ENCODE assay signal across 8 mouse cellular contexts in genomic region chrX:77810608-77811206, GRCm38 (mm10). TPM values are rescaled to one million over a fixed set of nuclear protein-coding genes. Genes with fewer than 3 reads are reported as not detected.
DNase-seq lines count a peak whose midpoint lies in the region; ATAC-seq and TF ChIP-seq lines count a peak whose summit lies in the region.

No protein-coding gene starts in this region.

- H3K27me3 ChIP-seq in heart, embryonic 14.5 days (ENCODE audit: control insufficient read depth, insufficient read depth, low read length) = no peaks in the 10 kb centered on the region
- no peaks in the 10 kb centered on the region for H3K27me3 ChIP-seq in kidney, postnatal 0 days (ENCODE audit: insufficient read depth, low read length)
- H3K27me3 ChIP-seq in midbrain, embryonic 16.5 days (ENCODE audit: control insufficient read depth, insufficient read depth, low read depth, low read length) = no peaks in the 10 kb centered on the region
- H3K27me3 ChIP-seq in stomach, embryonic 15.5 days (replicated peaks) = no peaks in the 10 kb centered on the region

- H3K4me2 ChIP-seq in heart, embryonic 14.5 days (ENCODE audit: low read length) = peak overlapping the region; percentile 55
- peak overlapping the region; percentile 44 for H3K4me2 ChIP-seq in kidney, postnatal 0 days (ENCODE audit: low read length)
- H3K4me2 ChIP-seq in midbrain, embryonic 16.5 days (ENCODE audit: low read length) = peak overlapping the region; percentile 39
- peak overlapping the region; percentile 46 for H3K4me2 ChIP-seq in stomach, embryonic 15.5 days

- H3K9me3 ChIP-seq in heart, embryonic 14.5 days (ENCODE audit: control insufficient read depth, low read length) = no peaks in the 10 kb centered on the region
- no peaks in the 10 kb centered on the region for H3K9me3 ChIP-seq in kidney, postnatal 0 days (replicated peaks; ENCODE audit: low read length)
- no peaks in the 10 kb centered on the region for H3K9me3 ChIP-seq in midbrain, embryonic 16.5 days (replicated peaks; ENCODE audit: control insufficient read depth, low read length, poor library complexity, severe bottlenecking)
- no peaks in the 10 kb centered on the region for H3K9me3 ChIP-seq in stomach, embryonic 15.5 days

- peak; percentile 35; the same call in 1 of the 2 replicates for ATAC-seq in heart, embryonic 14.5 days (ENCODE audit: insufficient number of reproducible peaks, insufficient read depth, low FRiP score, low read depth)
- ATAC-seq in kidney, postnatal 0 days (replicated peaks; ENCODE audit: low FRiP score, low read depth) = peak; percentile 78
- peak; percentile 95 for ATAC-seq in midbrain, embryonic 16.5 days
- peak; percentile 71; the same call in 1 of the 2 replicates for ATAC-seq in stomach, embryonic 15.5 days (ENCODE audit: insufficient read depth, low FRiP score, low read depth)

- TF ChIP-seq POLR2A in bone marrow, adult 2 months (IDR thresholded peaks at IDR 0.05; ENCODE audit: borderline replicate concordance, control insufficient read depth, low read depth, low read length) = no peak
- peak; percentile 39; the same call in 1 of the 2 replicates for TF ChIP-seq POLR2A in embryonic fibroblast, embryonic 13.5 days (IDR thresholded peaks at IDR 0.05; ENCODE audit: low read depth, low read length)

- peak; percentile 42 for DNase-seq in CD4-positive helper T cell, adult 2 months (ENCODE audit: low read depth, low spot score)
- peak; percentile 63 for DNase-seq in kidney, postnatal 0 days (ENCODE audit: low spot score)
- DNase-seq in liver = peak; percentile 34

- TF ChIP-seq CTCF in bone marrow, adult 2 months (IDR thresholded peaks at IDR 0.05; ENCODE audit: control insufficient read depth, insufficient read depth, low read length) = peak; percentile 42; the same call in 1 of the 2 replicates
- TF ChIP-seq CTCF in embryonic fibroblast, embryonic 13.5 days (IDR thresholded peaks at IDR 0.05; ENCODE audit: borderline replicate concordance, insufficient read depth, low read length) = no peak
- TF ChIP-seq CTCF in kidney, postnatal 0 days (IDR thresholded peaks at IDR 0.05; ENCODE audit: low read depth) = peak; percentile 78

- H3K36me3 ChIP-seq in heart, embryonic 14.5 days (ENCODE audit: control insufficient read depth, insufficient read depth, low read length) = no peaks in the 10 kb centered on the region
- no peaks in the 10 kb centered on the region for H3K36me3 ChIP-seq in kidney, postnatal 0 days (ENCODE audit: insufficient read depth, low read length)
- H3K36me3 ChIP-seq in midbrain, embryonic 16.5 days (ENCODE audit: control insufficient read depth, insufficient read depth, low read length) = no peaks in the 10 kb centered on the region
- H3K36me3 ChIP-seq in stomach, embryonic 15.5 days = no peaks in the 10 kb centered on the region

- 16% methylated on average over 17 of the region's 17 CpGs for WGBS in bone marrow, adult 2 months
- 25% methylated on average over 17 of the region's 17 CpGs for WGBS in heart, embryonic 14.5 days
- WGBS in kidney, postnatal 0 days = 27% methylated on average over 17 of the region's 17 CpGs
- 24% methylated on average over 17 of the region's 17 CpGs for WGBS in midbrain, embryonic 16.5 days
- WGBS in stomach, embryonic 15.5 days = 25% methylated on average over 17 of the region's 17 CpGs

- peak overlapping the region; percentile 71 for H3K4me3 ChIP-seq in bone marrow, adult 2 months (replicated peaks; ENCODE audit: control insufficient read depth, low read depth, low read length)
- H3K4me3 ChIP-seq in embryonic fibroblast, embryonic 13.5 days (ENCODE audit: insufficient read depth, low read length) = peak overlapping the region; percentile 29
- H3K4me3 ChIP-seq in heart, embryonic 14.5 days (ENCODE audit: control insufficient read depth in 1 of 2, insufficient read depth in 1 of 2, low read depth in 1 of 2, low read length in 2 of 2) = peak overlapping the region; percentile 43 to 67
- H3K4me3 ChIP-seq in kidney, postnatal 0 days (replicated peaks; ENCODE audit: low read depth, low read length) = peak overlapping the region; percentile 33
- peak overlapping the region; percentile 39 for H3K4me3 ChIP-seq in midbrain, embryonic 16.5 days (ENCODE audit: low read depth, low read length)
- H3K4me3 ChIP-seq in stomach, embryonic 15.5 days (replicated peaks) = peak overlapping the region; percentile 44

- H3K9ac ChIP-seq in heart, embryonic 14.5 days (ENCODE audit: low read length) = peak overlapping the region; percentile 59
- H3K9ac ChIP-seq in kidney, postnatal 0 days (ENCODE audit: low read depth, low read length) = peak overlapping the region; percentile 23; the same call in 1 of the 2 replicates
- peak overlapping the region; percentile 25; the same call in 1 of the 2 replicates for H3K9ac ChIP-seq in midbrain, embryonic 16.5 days (ENCODE audit: low read depth, low read length)
- 0 out of 2 replicates have a peak overlapping the region, but pooled peaks have one; percentile 6 for H3K9ac ChIP-seq in stomach, embryonic 15.5 days

- no peaks in the 10 kb centered on the region for H3K4me1 ChIP-seq in bone marrow, adult 2 months (ENCODE audit: control insufficient read depth, insufficient read depth, low read length)
- no peaks in the 10 kb centered on the region for H3K4me1 ChIP-seq in embryonic fibroblast, embryonic 13.5 days (ENCODE audit: control insufficient read depth, insufficient read depth, low read length)
- H3K4me1 ChIP-seq in heart, embryonic 14.5 days (ENCODE audit: control insufficient read depth in 2 of 2, insufficient read depth in 2 of 2, low read length in 2 of 2) = no peaks in the 10 kb centered on the region
- H3K4me1 ChIP-seq in kidney, postnatal 0 days (replicated peaks; ENCODE audit: insufficient read depth, low read length) = no peaks in the 10 kb centered on the region
- H3K4me1 ChIP-seq in midbrain, embryonic 16.5 days (ENCODE audit: control insufficient read depth, insufficient read depth, low read length) = no peaks in the 10 kb centered on the region
- H3K4me1 ChIP-seq in stomach, embryonic 15.5 days = no peaks in the 10 kb centered on the region

- no peak overlapping the region for H3K27ac ChIP-seq in bone marrow, adult 2 months (ENCODE audit: control insufficient read depth, insufficient read depth, low read depth, low read length, poor library complexity)
- peak overlapping the region; percentile 64 for H3K27ac ChIP-seq in embryonic fibroblast, embryonic 13.5 days (ENCODE audit: insufficient read depth, low read length)
- peak overlapping the region; percentile 58 to 85; a peak in 3 of 4 replicates for H3K27ac ChIP-seq in heart, embryonic 14.5 days (replicated peaks in 1 of 2; ENCODE audit: control insufficient read depth in 1 of 2, insufficient read depth in 1 of 2, low read depth in 2 of 2, low read length in 2 of 2)
- H3K27ac ChIP-seq in kidney, postnatal 0 days = peak overlapping the region; percentile 71
- H3K27ac ChIP-seq in midbrain, embryonic 16.5 days (ENCODE audit: low read length) = peak overlapping the region; percentile 70
- H3K27ac ChIP-seq in stomach, embryonic 15.5 days = peak overlapping the region; percentile 76

RNA-seq across cellular contexts. Expression of gene Prkx, which starts 14.6 kb away (rescaled TPM):
- 2.2 and 2.7 TPM in 2 replicates for polyA plus RNA-seq in bone marrow, adult 2 months (2011; ENCODE audit: insufficient read depth, insufficient read length, low replicate concordance, missing spikeins)
- 6.2 and 7.2 TPM in 2 replicates for polyA plus RNA-seq in embryonic fibroblast, embryonic 13.5 days (2011; ENCODE audit: insufficient read length, low read depth, missing spikeins)
- 13.3 and 14.7 TPM in 2 replicates for polyA plus RNA-seq in heart, embryonic 14.5 days (2014; fragmentation: Nextera tagmentation; extraction: Ambion mirVana)
- polyA plus RNA-seq in kidney, postnatal 0 days (2015; fragmentation: Nextera tagmentation; extraction: Ambion mirVana) = 13.9 and 14.5 TPM in 2 replicates
- polyA plus RNA-seq in midbrain, embryonic 16.5 days (2015; fragmentation: Nextera tagmentation; extraction: Ambion mirVana) = 24.3 and 26.1 TPM in 2 replicates
- 10.3 and 10.5 TPM in 2 replicates for polyA plus RNA-seq in stomach, embryonic 15.5 days (2015; fragmentation: Nextera tagmentation; extraction: Ambion mirVana)

RNA-seq across cellular contexts. Expression of gene Pbsn, which starts 42.7 kb away (rescaled TPM):
- polyA plus RNA-seq in bone marrow, adult 2 months (2011; ENCODE audit: insufficient read depth, insufficient read length, low replicate concordance, missing spikeins) = not detected in 2 replicates
- polyA plus RNA-seq in embryonic fibroblast, embryonic 13.5 days (2011; ENCODE audit: insufficient read length, low read depth, missing spikeins) = not detected in 2 replicates
- polyA plus RNA-seq in heart, embryonic 14.5 days (2014; fragmentation: Nextera tagmentation; extraction: Ambion mirVana) = not detected in 2 replicates
- not detected in 2 replicates for polyA plus RNA-seq in kidney, postnatal 0 days (2015; fragmentation: Nextera tagmentation; extraction: Ambion mirVana)
- polyA plus RNA-seq in midbrain, embryonic 16.5 days (2015; fragmentation: Nextera tagmentation; extraction: Ambion mirVana) = not detected in 2 replicates
- not detected in 2 replicates for polyA plus RNA-seq in stomach, embryonic 15.5 days (2015; fragmentation: Nextera tagmentation; extraction: Ambion mirVana)

RNA-seq across cellular contexts. Expression of gene Gm14744, which starts 53.9 kb away (rescaled TPM):
- polyA plus RNA-seq in bone marrow, adult 2 months (2011; ENCODE audit: insufficient read depth, insufficient read length, low replicate concordance, missing spikeins) = not detected in 2 replicates
- not detected in 2 replicates for polyA plus RNA-seq in embryonic fibroblast, embryonic 13.5 days (2011; ENCODE audit: insufficient read length, low read depth, missing spikeins)
- polyA plus RNA-seq in heart, embryonic 14.5 days (2014; fragmentation: Nextera tagmentation; extraction: Ambion mirVana) = not detected in 2 replicates
- polyA plus RNA-seq in kidney, postnatal 0 days (2015; fragmentation: Nextera tagmentation; extraction: Ambion mirVana) = not detected in 2 replicates
- polyA plus RNA-seq in midbrain, embryonic 16.5 days (2015; fragmentation: Nextera tagmentation; extraction: Ambion mirVana) = not detected in 2 replicates
- not detected in 2 replicates for polyA plus RNA-seq in stomach, embryonic 15.5 days (2015; fragmentation: Nextera tagmentation; extraction: Ambion mirVana)

Comparison
In these comparisons a context has a peak if more than half of its experiments do, and no peak if none do; other contexts are left out.
1. ATAC-seq: peak in every context shown above with its lines; median percentile 95 in midbrain, embryonic 16.5 days; 78 in kidney, postnatal 0 days; 71 in stomach, embryonic 15.5 days; 35 in heart, embryonic 14.5 days.
2. H3K9ac ChIP-seq: peak in every context shown above with its lines; median percentile 59 in heart, embryonic 14.5 days; 25 in midbrain, embryonic 16.5 days; 23 in kidney, postnatal 0 days; 6 in stomach, embryonic 15.5 days.